Mouse (Mus musculus) myocyte (in vitro differentiated cells): ENCODE data around the gene Gli3.

Source experiments
- POLR2A ChIP-seq: IDR thresholded peaks from one replicate; pipeline ENCODE4 v1.6.1; 2011; ENCODE audit warnings: low read depth, mild to moderate bottlenecking, control low read depth, moderate library complexity; ENCODE audit not compliant: insufficient read length
- POLR2AphosphoS2 ChIP-seq: IDR thresholded peaks from one replicate; pipeline ENCODE4 v1.6.1; 2011; ENCODE audit warnings: low read depth, control low read depth; ENCODE audit not compliant: insufficient read length
- REST ChIP-seq: IDR thresholded peaks from one replicate; pipeline ENCODE4 v1.6.1; 2011; ENCODE audit warnings: mild to moderate bottlenecking, control low read depth, moderate library complexity; ENCODE audit not compliant: insufficient read depth, insufficient read length
- SRF ChIP-seq: IDR thresholded peaks from one replicate; pipeline ENCODE4 v1.6.1; 2011; ENCODE audit warnings: low read depth; ENCODE audit not compliant: control insufficient read depth, insufficient read length
- USF1 ChIP-seq: IDR thresholded peaks from one replicate; pipeline ENCODE4 v1.6.1; 2011; ENCODE audit warnings: low read depth, mild to moderate bottlenecking, control low read depth, moderate library complexity

GRCm38 (mm10) chr13:15660502-15660901, 197.5 kb downstream of the Gli3 start:
- TF ChIP-seq REST (no peak), USF1 (no peak), SRF (no peak), POLR2AphosphoS2 (no peak), POLR2A (no peak)
